Mouse (Mus musculus) small intestine, adult 2 months (tissue): ENCODE results near the gene Ccdc117. TPM values are rescaled to one million over a fixed set of nuclear protein-coding genes. Genes with fewer than 3 reads are reported as not detected.
A peak's percentile ranks its signal among the peaks of the same experiment; 100 is the strongest.
"Not testable (repeated sequence)": the region's sequence is repeated elsewhere in the genome, so short reads cannot be mapped to it uniquely, and the experiment has no call there.

Experiments
- H3K27ac ChIP-seq: fragments of 200-500 bp; 2 replicates; pipeline ENCODE4 v1.5.1; 2012; ENCODE audit warnings: low read depth, low read length, control low read depth, inconsistent platforms; ENCODE audit not compliant: insufficient read depth
- H3K27me3 ChIP-seq: fragments of 200-500 bp; 2 replicates; pipeline ENCODE4 v1.6.1; 2012; ENCODE audit warnings: mild to moderate bottlenecking, moderate library complexity, low read length, inconsistent platforms; ENCODE audit not compliant: control insufficient read depth, insufficient read depth
- H3K36me3 ChIP-seq: fragments of 200-500 bp; 2 replicates; pipeline ENCODE4 v1.6.1; 2012; ENCODE audit warnings: mild to moderate bottlenecking, low read length, control low read depth, inconsistent platforms; ENCODE audit not compliant: control insufficient read depth, insufficient read depth
- H3K4me1 ChIP-seq: fragments of 200-500 bp; 2 replicates; pipeline ENCODE4 v1.6.1; 2012; ENCODE audit warnings: low read length, inconsistent platforms, mixed read lengths; ENCODE audit not compliant: control insufficient read depth, insufficient read depth, insufficient read length
- H3K4me3 ChIP-seq: fragments of 200-500 bp; 2 replicates; pipeline ENCODE4 v1.5.1; 2012; ENCODE audit warnings: low read depth, mild to moderate bottlenecking, control low read depth, inconsistent platforms, low read length, moderate library complexity
- CTCF ChIP-seq: fragments of 200-500 bp; IDR thresholded peaks from 2 replicates; pipeline ENCODE4 v1.5.1; 2012; ENCODE audit warnings: low read depth, mild to moderate bottlenecking, control low read depth, inconsistent platforms, low read length, moderate library complexity, mixed read lengths; ENCODE audit not compliant: insufficient replicate concordance, insufficient read length; ENCODE audit errors: extremely low read depth
- POLR2A ChIP-seq: fragments of 200-500 bp; IDR thresholded peaks from 2 replicates; pipeline ENCODE4 v1.6.1; 2012; ENCODE audit warnings: low read depth, mild to moderate bottlenecking, control low read depth, inconsistent platforms, low read length, moderate library complexity
- WGBS: fragments of 180-500 bp; shearing (Covaris S2); methylation state at CpG from one replicate; pipeline ENCODE4 v1.1.7; 2018; 5-methylcytosine and 5-hydroxymethylcytosine counted together
- polyA plus RNA-seq: library from polyadenylated mRNA; depleted of rRNA; stranded (reverse); fragments of >200 nt; gene quantifications from 2 replicates; pipeline ENCODE4 v1.2.3, GENCODE M21; 2012

The Ccdc117 gene
- polyA plus RNA-seq, 1 experiment: 2.9 TPM

- no peak overlapping the region for H3K27ac ChIP-seq
- no peaks in the 10 kb centered on the region for H3K36me3 ChIP-seq
- H3K4me3 ChIP-seq: no peak overlapping the region
- no peaks in the 10 kb centered on the region for H3K27me3 ChIP-seq
- 83% methylated on average over 7 of the region's 7 CpGs for WGBS
- peaks cover 6% of the 10 kb centered on the region for H3K4me1 ChIP-seq
- TF ChIP-seq CTCF (no peak), POLR2A (no peak)
Observed at GRCm38 (mm10) chr11:5516151-5516550, 25.8 kb downstream of the Ccdc117 start.

GRCm38 (mm10) chr11:5515655-5516054 lies 26.3 kb downstream of the Ccdc117 start:
- TF ChIP-seq POLR2A: no peak
- no peak overlapping the region for H3K27ac ChIP-seq
- H3K4me3 ChIP-seq: no peak overlapping the region
- H3K4me1 ChIP-seq: peaks cover 10% of the 10 kb centered on the region
- H3K27me3 ChIP-seq: no peaks in the 10 kb centered on the region
- WGBS: 90% methylated on average over 6 of the region's 6 CpGs
- no peaks in the 10 kb centered on the region for H3K36me3 ChIP-seq

- 83% methylated on average over 6 of the region's 6 CpGs for WGBS
- no peaks in the 10 kb centered on the region for H3K36me3 ChIP-seq
- no peak for TF ChIP-seq CTCF
- H3K27me3 ChIP-seq: no peaks in the 10 kb centered on the region
- peaks cover 12% of the 10 kb centered on the region for H3K4me1 ChIP-seq
- no peak overlapping the region for H3K4me3 ChIP-seq
- no peak overlapping the region for H3K27ac ChIP-seq
Observed at GRCm38 (mm10) chr11:5515196-5515595, 26.8 kb downstream of the Ccdc117 start.

GRCm38 (mm10) chr11:5514091-5514490 lies 27.9 kb downstream of the Ccdc117 start:
- H3K4me3 ChIP-seq: no peak overlapping the region
- no peaks in the 10 kb centered on the region for H3K36me3 ChIP-seq
- H3K27ac ChIP-seq: no peak overlapping the region
- 89% methylated on average over 4 of the region's 4 CpGs for WGBS
- H3K4me1 ChIP-seq: peaks cover 15% of the 10 kb centered on the region
- no peaks in the 10 kb centered on the region for H3K27me3 ChIP-seq
- no peak for TF ChIP-seq CTCF
- TF ChIP-seq POLR2A: no peak

GRCm38 (mm10) chr11:5512961-5513360 lies 29.0 kb downstream of the Ccdc117 start:
- Histone ChIP-seq H3K4me1 (peaks cover 15% of the 10 kb centered on the region), H3K36me3 (no peaks in the 10 kb centered on the region), H3K27me3 (no peaks in the 10 kb centered on the region), H3K27ac (peak overlapping the region; percentile 24), H3K4me3 (no peak overlapping the region)
- TF ChIP-seq CTCF (no peak), POLR2A (no peak)
- 77% methylated on average over 8 of the region's 8 CpGs for WGBS

GRCm38 (mm10) chr11:5512099-5512725 lies 29.8 kb downstream of the Ccdc117 start:
- no peaks in the 10 kb centered on the region for H3K36me3 ChIP-seq
- no peak overlapping the region for H3K4me3 ChIP-seq
- H3K27me3 ChIP-seq: no peaks in the 10 kb centered on the region
- peak overlapping the region; percentile 24 for H3K27ac ChIP-seq
- TF ChIP-seq POLR2A (no peak), CTCF (no peak)
- WGBS: 79% methylated on average over 12 of the region's 12 CpGs
- peaks cover 15% of the 10 kb centered on the region for H3K4me1 ChIP-seq

- Histone ChIP-seq H3K27ac (peak overlapping the region; percentile 48; the same call in 1 of the 2 replicates), H3K4me1 (peaks cover 15% of the 10 kb centered on the region)
- not testable (repeated sequence) for H3K27me3 ChIP-seq, H3K4me3 ChIP-seq, H3K36me3 ChIP-seq
- 20% methylated on average over 1 of the region's 2 CpGs for WGBS
Observed at GRCm38 (mm10) chr11:5510686-5511085, 31.3 kb downstream of the Ccdc117 start.

- Histone ChIP-seq H3K36me3 (no peaks in the 10 kb centered on the region), H3K4me3 (no peak overlapping the region), H3K27me3 (no peaks in the 10 kb centered on the region), H3K27ac (peak overlapping the region; percentile 45), H3K4me1 (peaks cover 15% of the 10 kb centered on the region)
- WGBS: 63% methylated on average over 5 of the region's 5 CpGs
- TF ChIP-seq POLR2A: no peak
- TF ChIP-seq CTCF: no peak
Observed at GRCm38 (mm10) chr11:5510099-5510391, 31.9 kb downstream of the Ccdc117 start.
